Mouse (Mus musculus) embryonic facial prominence, embryonic 14.5 days (tissue): Measurements from ENCODE around the gene Cep152. TPM values are rescaled to one million over a fixed set of nuclear protein-coding genes. Genes with fewer than 3 reads are reported as not detected.

Experiments
- ATAC-seq: fragments of 200-750 bp; cut with Nextera tagmentation; 2 replicates; pipeline ENCODE4 v1.8.0; 2017; ENCODE audit warnings: low read depth, moderate number of reproducible peaks, moderate TSS enrichment
- DNase-seq: peaks from one replicate; pipeline ENCODE4 v3.0.0-alpha.2; 2015; ENCODE audit warnings: low spot score
- H3K27ac ChIP-seq: fragments of 300-500 bp; sonication (generic); replicated peaks from 2 replicates; pipeline ENCODE4 v1.5.1; 2014; ENCODE audit warnings: low read depth, mild to moderate bottlenecking, low read length, moderate library complexity
- H3K27me3 ChIP-seq: fragments of 300-500 bp; sonication (generic); replicated peaks from 2 replicates; pipeline ENCODE4 v1.6.1; 2014; ENCODE audit warnings: low read length; ENCODE audit not compliant: control insufficient read depth, insufficient read depth
- H3K36me3 ChIP-seq: fragments of 300-500 bp; sonication (generic); 2 replicates; pipeline ENCODE4 v1.6.1; 2014; ENCODE audit warnings: low read length, mixed read lengths; ENCODE audit not compliant: control insufficient read depth, insufficient read depth
- H3K4me1 ChIP-seq: fragments of 300-500 bp; sonication (generic); 2 replicates; pipeline ENCODE4 v1.6.1; 2014; ENCODE audit warnings: antibody characterized with exemption, low read length; ENCODE audit not compliant: control insufficient read depth, insufficient read depth
- H3K4me2 ChIP-seq: fragments of 300-500 bp; sonication (generic); 2 replicates; pipeline ENCODE4 v1.6.1; 2014; ENCODE audit warnings: low read depth, mild to moderate bottlenecking, low read length, moderate library complexity, mixed read lengths
- H3K4me3 ChIP-seq: fragments of 300-500 bp; sonication (generic); 2 replicates; pipeline ENCODE4 v1.5.1; 2014; ENCODE audit warnings: low read depth, mild to moderate bottlenecking, low read length
- H3K9ac ChIP-seq: fragments of 300-500 bp; sonication (generic); 2 replicates; pipeline ENCODE4 v1.6.1; 2014; ENCODE audit warnings: low read depth, mild to moderate bottlenecking, low read length, moderate library complexity, mixed read lengths
- H3K9me3 ChIP-seq: fragments of 300-500 bp; sonication (generic); 2 replicates; pipeline ENCODE4 v1.6.1; 2016; ENCODE audit warnings: low read length; ENCODE audit not compliant: control insufficient read depth
- WGBS: fragments of 180-500 bp; shearing (Covaris S2); extraction: QIAGEN DNeasy Blood & Tissue Kit; methylation state at CpG from one replicate; pipeline ENCODE4 v1.1.7; 2014; 5-methylcytosine and 5-hydroxymethylcytosine counted together
- polyA plus RNA-seq: library from polyadenylated mRNA; unstranded; fragments of >200 nt; fragmentation: Nextera tagmentation; extraction: Ambion mirVana; gene quantifications from 2 replicates; pipeline ENCODE4 v1.2.1, GENCODE M21; 2014

Gene Cep152
- polyA plus RNA-seq, 1 experiment from 2014 or later = 6.9 TPM

- Histone ChIP-seq H3K9ac (no peak overlapping the region), H3K4me2 (no peak overlapping the region), H3K27me3 (no peaks in the 10 kb centered on the region), H3K9me3 (no peaks in the 10 kb centered on the region), H3K4me1 (peaks cover 8% of the 10 kb centered on the region), H3K36me3 (peaks cover 39% of the 10 kb centered on the region), H3K27ac (no peak overlapping the region), H3K4me3 (no peak overlapping the region)
- ATAC-seq (no peak), DNase-seq (no peak)
- 91% methylated on average over 8 of the region's 8 CpGs for WGBS
These were observed 62.5 kb downstream of the Cep152 start for GRCm38 (mm10) chr2:125562407-125562806.

- DNase-seq (no peak), ATAC-seq (no peak)
- no peak overlapping the region for H3K4me3 ChIP-seq
- H3K4me2 ChIP-seq = no peak overlapping the region
- H3K36me3 ChIP-seq = 0 out of 2 replicates have a peak, but pooled peaks cover 19% of the 10 kb centered on the region
- peaks cover 8% of the 10 kb centered on the region for H3K4me1 ChIP-seq
- no peaks in the 10 kb centered on the region for H3K27me3 ChIP-seq
- 82% methylated on average over 6 of the region's 6 CpGs for WGBS
- no peaks in the 10 kb centered on the region for H3K9me3 ChIP-seq
- H3K9ac ChIP-seq = no peak overlapping the region
- H3K27ac ChIP-seq = no peak overlapping the region
These were observed 64.9 kb downstream of the Cep152 start for GRCm38 (mm10) chr2:125560037-125560436.

GRCm38 (mm10) chr2:125558634-125559589 is 66.0 kb downstream of the Cep152 start:
- H3K4me3 ChIP-seq = no peak overlapping the region
- peaks cover 8% of the 10 kb centered on the region for H3K4me1 ChIP-seq
- 0 out of 2 replicates have a peak overlapping the region, but pooled peaks have one; percentile 25 for H3K9ac ChIP-seq
- H3K36me3 ChIP-seq = 0 out of 2 replicates have a peak, but pooled peaks cover 10% of the 10 kb centered on the region
- 46% methylated on average over 19 of the region's 19 CpGs for WGBS
- ATAC-seq (no peak), DNase-seq (peak; percentile 43)
- H3K4me2 ChIP-seq = peak overlapping the region; percentile 20
- no peaks in the 10 kb centered on the region for H3K27me3 ChIP-seq
- H3K9me3 ChIP-seq = no peaks in the 10 kb centered on the region
- peak overlapping the region; percentile 33 for H3K27ac ChIP-seq

GRCm38 (mm10) chr2:125555830-125556229 is 69.1 kb downstream of the Cep152 start:
- Histone ChIP-seq H3K27me3 (no peaks in the 10 kb centered on the region), H3K4me3 (no peak overlapping the region), H3K9me3 (no peaks in the 10 kb centered on the region), H3K4me1 (peaks cover 8% of the 10 kb centered on the region), H3K9ac (no peak overlapping the region), H3K27ac (no peak overlapping the region), H3K4me2 (no peak overlapping the region), H3K36me3 (no peaks in the 10 kb centered on the region)
- no peak for ATAC-seq
- 70% methylated on average over 6 of the region's 6 CpGs for WGBS
- DNase-seq = no peak

GRCm38 (mm10) chr2:125548806-125549578 is 75.9 kb downstream of the Cep152 start:
- no peak for ATAC-seq

GRCm38 (mm10) chr2:125544986-125545385 is 79.9 kb downstream of the Cep152 start:
- H3K4me1 ChIP-seq = no peaks in the 10 kb centered on the region
- no peak for DNase-seq

More at GRCm38 (mm10) chr2:125548806-125549578, 75.9 kb downstream of the Cep152 start:
- no peaks in the 10 kb centered on the region for H3K27me3 ChIP-seq
- no peak overlapping the region for H3K4me3 ChIP-seq
- H3K9ac ChIP-seq = no peak overlapping the region
- WGBS = 33% methylated on average over 1 of the region's 1 CpGs
- no peak overlapping the region for H3K4me2 ChIP-seq
- DNase-seq = no peak
- no peaks in the 10 kb centered on the region for H3K36me3 ChIP-seq
- H3K9me3 ChIP-seq = no peaks in the 10 kb centered on the region
- H3K4me1 ChIP-seq = no peaks in the 10 kb centered on the region
- H3K27ac ChIP-seq = no peak overlapping the region

GRCm38 (mm10) chr2:125543646-125544045 is 81.3 kb downstream of the Cep152 start:
- Histone ChIP-seq H3K27me3 (no peaks in the 10 kb centered on the region), H3K9me3 (no peaks in the 10 kb centered on the region), H3K4me1 (no peaks in the 10 kb centered on the region), H3K36me3 (no peaks in the 10 kb centered on the region), H3K9ac (no peak overlapping the region), H3K4me3 (no peak overlapping the region), H3K27ac (no peak overlapping the region), H3K4me2 (no peak overlapping the region)
- 52% methylated on average over 1 of the region's 1 CpGs for WGBS
- ATAC-seq (no peak), DNase-seq (no peak)

More at GRCm38 (mm10) chr2:125544986-125545385, 79.9 kb downstream of the Cep152 start:
- Histone ChIP-seq H3K36me3 (no peaks in the 10 kb centered on the region), H3K9ac (no peak overlapping the region), H3K27me3 (no peaks in the 10 kb centered on the region), H3K4me2 (no peak overlapping the region), H3K4me3 (no peak overlapping the region), H3K9me3 (no peaks in the 10 kb centered on the region), H3K27ac (no peak overlapping the region)
- ATAC-seq = no peak
- 72% methylated on average over 3 of the region's 3 CpGs for WGBS

- no peaks in the 10 kb centered on the region for H3K9me3 ChIP-seq
- no peaks in the 10 kb centered on the region for H3K27me3 ChIP-seq
- ATAC-seq (no peak), DNase-seq (no peak)
- no peak overlapping the region for H3K9ac ChIP-seq
- H3K36me3 ChIP-seq = no peaks in the 10 kb centered on the region
- 71% methylated on average over 7 of the region's 7 CpGs for WGBS
- H3K4me3 ChIP-seq = no peak overlapping the region
- H3K4me1 ChIP-seq = no peaks in the 10 kb centered on the region
- no peak overlapping the region for H3K4me2 ChIP-seq
- H3K27ac ChIP-seq = no peak overlapping the region
These were observed 83.5 kb downstream of the Cep152 start for GRCm38 (mm10) chr2:125541451-125541850.
